9 mouse cellular contexts compared by ENCODE assay signal in genomic region chr15:86140323-86140722, GRCm38 (mm10). TPM values are rescaled to one million over a fixed set of nuclear protein-coding genes. Genes with fewer than 3 reads are reported as not detected.
A peak's percentile ranks its signal among the peaks of the same experiment; 100 is the strongest.
DNase-seq lines count a peak whose midpoint lies in the region; ATAC-seq and TF ChIP-seq lines count a peak whose summit lies in the region.
"Had no signal": no experiment of that assay in that cellular context is flagged by ENCODE, and none has a peak within 500 bp of the region (broad histone marks: within the 10 kb centered on the region; RNA-seq: fewer than 3 reads in every experiment).

No protein-coding gene starts in this region.

- no peaks in the 10 kb centered on the region for H3K9me3 ChIP-seq in heart, embryonic 10.5 days
- H3K9me3 ChIP-seq in forebrain, embryonic 11.5 days (ENCODE audit: control insufficient read depth, low read length), result no peaks in the 10 kb centered on the region
- no peaks in the 10 kb centered on the region for H3K9me3 ChIP-seq in kidney, embryonic 14.5 days (ENCODE audit: control insufficient read depth, low read length)
- H3K9me3 ChIP-seq: limb, embryonic 12.5 days had no signal

- DNase-seq in heart, adult 2 months, result peak; percentile 40 to 65
- DNase-seq in heart, embryonic 10.5 days (ENCODE audit: low spot score), result no peak
- DNase-seq in CD4-positive, CD25-positive, alpha-beta regulatory T cell, adult 2 months (ENCODE audit: low read depth, low spot score), result peak; percentile 71
- DNase-seq in brain, embryonic 14.5 days (ENCODE audit: low read depth), result peak; percentile 81
- peak; percentile 81 for DNase-seq in forebrain, embryonic 11.5 days (ENCODE audit: low spot score)
- peak; percentile 37 for DNase-seq in lung, postnatal 25 days (ENCODE audit: low spot score)
- peak; percentile 77 for DNase-seq in retina, postnatal 1 day

- no peaks in the 10 kb centered on the region for H3K79me2 ChIP-seq in heart, adult 2 months (replicated peaks; ENCODE audit: control insufficient read depth, insufficient read depth, low read length)

- TF ChIP-seq EP300 in heart, adult 2 months (IDR thresholded peaks at IDR 0.05; ENCODE audit: insufficient read depth, low read depth, low read length), result no peak

- no peaks in the 10 kb centered on the region for H3K4me1 ChIP-seq in heart, adult 2 months (ENCODE audit: control insufficient read depth, insufficient read depth, low read length)
- H3K4me1 ChIP-seq in heart, embryonic 10.5 days, result no peaks in the 10 kb centered on the region
- no peaks in the 10 kb centered on the region for H3K4me1 ChIP-seq in forebrain, embryonic 11.5 days (replicated peaks; ENCODE audit: control insufficient read depth, insufficient read depth, low read length)
- H3K4me1 ChIP-seq in kidney, embryonic 14.5 days (ENCODE audit: control insufficient read depth, insufficient read depth, low read length), result no peaks in the 10 kb centered on the region
- H3K4me1 ChIP-seq: limb, embryonic 12.5 days had no signal

- TF ChIP-seq CTCF in heart, adult 2 months (IDR thresholded peaks at IDR 0.05), result peak; percentile 97; the same call in 1 of the 2 replicates
- peak; percentile 97 for TF ChIP-seq CTCF in brain, embryonic 14.5 days (IDR thresholded peaks at IDR 0.05; ENCODE audit: borderline replicate concordance, extremely low read depth, insufficient read depth, insufficient read length)

- no peak overlapping the region for H3K4me2 ChIP-seq in forebrain, embryonic 11.5 days (ENCODE audit: low read depth, low read length, severe bottlenecking)
- no peak overlapping the region for H3K4me2 ChIP-seq in kidney, embryonic 14.5 days (replicated peaks; ENCODE audit: low read depth, low read length)
- H3K4me2 ChIP-seq: limb, embryonic 12.5 days had no signal

- 0 out of 2 replicates have a peak, but pooled peaks have one; percentile 22 for ATAC-seq in forebrain, embryonic 11.5 days (replicated peaks; ENCODE audit: low FRiP score)
- 0 out of 2 replicates have a peak, but pooled peaks have one; percentile 20 for ATAC-seq in kidney, embryonic 14.5 days (ENCODE audit: low FRiP score, low TSS enrichment)

- no peak overlapping the region for H3K4me3 ChIP-seq in heart, adult 2 months
- H3K4me3 ChIP-seq in heart, embryonic 10.5 days, result no peak overlapping the region
- H3K4me3 ChIP-seq in forebrain, embryonic 11.5 days (ENCODE audit: low read depth, low read length), result no peak overlapping the region
- no peak overlapping the region for H3K4me3 ChIP-seq in kidney, embryonic 14.5 days (ENCODE audit: low read length)
- H3K4me3 ChIP-seq: limb, embryonic 12.5 days had no signal

- H3K9ac ChIP-seq in heart, adult 2 months (ENCODE audit: low read depth, low read length), result no peak overlapping the region
- H3K9ac ChIP-seq in forebrain, embryonic 11.5 days (ENCODE audit: low read length), result no peak overlapping the region
- no peak overlapping the region for H3K9ac ChIP-seq in kidney, embryonic 14.5 days (ENCODE audit: low read depth, low read length)
- H3K9ac ChIP-seq: limb, embryonic 12.5 days had no signal

- intact Hi-C loops in heart, adult 2 months (cut with DNase I), result no loop called here

- H3K27me3 ChIP-seq in heart, adult 2 months (ENCODE audit: control insufficient read depth, insufficient read depth, low read length), result no peaks in the 10 kb centered on the region
- no peaks in the 10 kb centered on the region for H3K27me3 ChIP-seq in heart, embryonic 10.5 days (ENCODE audit: insufficient read depth, poor library complexity, severe bottlenecking)
- H3K27me3 ChIP-seq in forebrain, embryonic 11.5 days (ENCODE audit: control insufficient read depth, insufficient read depth, low read length), result no peaks in the 10 kb centered on the region
- no peaks in the 10 kb centered on the region for H3K27me3 ChIP-seq in kidney, embryonic 14.5 days (ENCODE audit: control insufficient read depth, insufficient read depth, low read length)
- H3K27me3 ChIP-seq: limb, embryonic 12.5 days had no signal

- 40% methylated on average over 10 of the region's 10 CpGs for WGBS in heart, adult 2 months
- 33% methylated on average over 10 of the region's 10 CpGs for WGBS in heart, embryonic 10.5 days
- WGBS in forebrain, embryonic 11.5 days, result 34% methylated on average over 10 of the region's 10 CpGs
- WGBS in kidney, embryonic 14.5 days, result 35% methylated on average over 10 of the region's 10 CpGs

- no peaks in the 10 kb centered on the region for H3K36me3 ChIP-seq in heart, adult 2 months (ENCODE audit: control insufficient read depth, insufficient read depth, low read length)
- peaks cover 42% of the 10 kb centered on the region; the same call in 1 of the 2 replicates for H3K36me3 ChIP-seq in heart, embryonic 10.5 days
- no peaks in the 10 kb centered on the region; the same call in 1 of the 2 replicates for H3K36me3 ChIP-seq in forebrain, embryonic 11.5 days (ENCODE audit: control insufficient read depth, insufficient read depth, low read length)
- H3K36me3 ChIP-seq in kidney, embryonic 14.5 days (ENCODE audit: control insufficient read depth, insufficient read depth, low read length), result peaks cover 18% of the 10 kb centered on the region; the same call in 1 of the 2 replicates

- H3K27ac ChIP-seq in heart, adult 2 months, result no peak overlapping the region
- H3K27ac ChIP-seq in heart, embryonic 10.5 days, result no peak overlapping the region
- H3K27ac ChIP-seq in forebrain, embryonic 11.5 days (ENCODE audit: low read depth, low read length), result no peak overlapping the region
- H3K27ac ChIP-seq in kidney, embryonic 14.5 days (ENCODE audit: low read depth, low read length), result 0 out of 2 replicates have a peak overlapping the region, but pooled peaks have one; percentile 4
- H3K27ac ChIP-seq: limb, embryonic 12.5 days had no signal

- no peak for TF ChIP-seq POLR2A in heart, adult 2 months (IDR thresholded peaks at IDR 0.05; ENCODE audit: insufficient read depth, low read depth, low read length)
- no peak for TF ChIP-seq POLR2A in brain, embryonic 14.5 days (IDR thresholded peaks at IDR 0.05; ENCODE audit: borderline replicate concordance, extremely low read depth, insufficient read depth, insufficient read length, poor library complexity, severe bottlenecking)

RNA-seq across cellular contexts. Expression of gene Cerk, which starts 45.6 kb away (rescaled TPM):
- 10 to 100 TPM; 30.4 to 33.5 TPM for total RNA-seq in heart, adult 2 months (2021)
- 26.0 and 38.0 TPM in 2 replicates for polyA plus RNA-seq in heart, adult 2 months (2012; rRNA removed)
- 8.3 and 10.3 TPM in 2 replicates for polyA plus RNA-seq in heart, embryonic 10.5 days (2016; fragmentation: Nextera tagmentation; extraction: Ambion mirVana)
- 27.3 and 32.0 TPM in 2 replicates for polyA plus RNA-seq in brain, embryonic 14.5 days (2012; rRNA removed)
- 17.4 and 19.1 TPM in 2 replicates for polyA plus RNA-seq in forebrain, embryonic 11.5 days (2014; fragmentation: Nextera tagmentation; extraction: Ambion mirVana)
- 5.7 and 14.2 TPM in 2 replicates for polyA plus RNA-seq in kidney, embryonic 14.5 days (2014; fragmentation: Nextera tagmentation; extraction: Ambion mirVana)
